Mouse (Mus musculus) ovary, postnatal 10 days (tissue): ENCODE data around the gene Coq10a.
"Not testable (repeated sequence)": the region's sequence is repeated elsewhere in the genome, so short reads cannot be mapped to it uniquely, and the experiment has no call there.

Source experiments
- DNase-seq: peaks from one replicate; pipeline ENCODE4 v3.0.0; 2022; ENCODE audit warnings: low spot score

Coq10a gene

GRCm38 (mm10) chr10:128343436-128343835, 25.4 kb downstream of the Coq10a start:
- no peak for DNase-seq

- no peak for DNase-seq
These were observed 28.5 kb downstream of the Coq10a start for GRCm38 (mm10) chr10:128340257-128340656.

- no peak for DNase-seq
These were observed 29.8 kb downstream of the Coq10a start for GRCm38 (mm10) chr10:128338948-128339347.

GRCm38 (mm10) chr10:128338415-128338814, 30.4 kb downstream of the Coq10a start:
- DNase-seq = no peak

- peak; percentile 91 for DNase-seq
These were observed 31.3 kb downstream of the Coq10a start, which contains the start of gene Cs for GRCm38 (mm10) chr10:128337306-128338181. Gene Cs, plus strand, starts transcription at chr10:128337734.

GRCm38 (mm10) chr10:128336597-128336996, 32.2 kb downstream of the Coq10a start:
- no peak for DNase-seq

GRCm38 (mm10) chr10:128336195-128336594, 32.6 kb downstream of the Coq10a start:
- no peak for DNase-seq

- peak; percentile 31 for DNase-seq
These were observed 33.2 kb downstream of the Coq10a start for GRCm38 (mm10) chr10:128335582-128335981.

- not testable (repeated sequence) for DNase-seq
These were observed 36.2 kb downstream of the Coq10a start for GRCm38 (mm10) chr10:128332358-128333249.

GRCm38 (mm10) chr10:128327610-128328009, 41.2 kb downstream of the Coq10a start:
- DNase-seq = no peak

GRCm38 (mm10) chr10:128326825-128327224, 42.0 kb downstream of the Coq10a start:
- no peak for DNase-seq

GRCm38 (mm10) chr10:128323516-128323915, 45.3 kb downstream of the Coq10a start:
- DNase-seq = no peak

- peak; percentile 78 for DNase-seq
These were observed 46.4 kb downstream of the Coq10a start, which contains the start of gene Cnpy2 for GRCm38 (mm10) chr10:128322141-128323108. Gene Cnpy2, plus strand, starts transcription at chr10:128322459.

- DNase-seq = no peak
These were observed 47.2 kb downstream of the Coq10a start for GRCm38 (mm10) chr10:128321641-128322040.

GRCm38 (mm10) chr10:128315578-128315977, 53.2 kb downstream of the Coq10a start:
- DNase-seq = no peak
